Mouse (Mus musculus) adrenal gland, postnatal 14 days (tissue): ENCODE results near the gene Tekt3. TPM values are rescaled to one million over a fixed set of nuclear protein-coding genes. Genes with fewer than 3 reads are reported as not detected.

Experiments
- DNase-seq: peaks from one replicate; pipeline ENCODE4 v3.0.0; 2021; ENCODE audit warnings: mixed read lengths
- total RNA-seq: library from RNA; stranded (reverse); gene quantifications from 2 replicates; pipeline ENCODE4 v1.2.3, GENCODE M21; 2021

The Tekt3 gene
- total RNA-seq, 1 experiment from 2014 or later: not detected

DNA sequence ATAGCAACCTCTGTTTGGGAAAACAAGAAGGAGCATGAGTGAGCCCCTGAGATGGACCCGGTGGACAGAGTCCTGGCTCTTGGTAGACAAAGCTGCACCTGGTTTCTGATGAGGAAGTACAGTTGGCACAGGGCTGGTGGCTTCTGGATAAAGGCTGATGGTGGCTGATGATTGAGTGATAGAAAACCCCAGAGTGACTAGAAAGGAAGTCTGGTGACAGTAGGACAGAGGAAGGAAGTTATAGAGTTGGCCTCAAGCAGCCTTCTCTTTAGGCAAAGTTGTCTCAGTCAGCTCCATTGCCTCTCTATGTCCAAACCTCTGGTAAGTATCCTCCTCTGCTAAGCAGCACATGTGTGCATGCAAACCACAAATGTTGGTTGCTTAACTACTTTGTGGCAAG, 1.5 kb upstream of the Tekt3 start:
- DNase-seq: no peak

DNA sequence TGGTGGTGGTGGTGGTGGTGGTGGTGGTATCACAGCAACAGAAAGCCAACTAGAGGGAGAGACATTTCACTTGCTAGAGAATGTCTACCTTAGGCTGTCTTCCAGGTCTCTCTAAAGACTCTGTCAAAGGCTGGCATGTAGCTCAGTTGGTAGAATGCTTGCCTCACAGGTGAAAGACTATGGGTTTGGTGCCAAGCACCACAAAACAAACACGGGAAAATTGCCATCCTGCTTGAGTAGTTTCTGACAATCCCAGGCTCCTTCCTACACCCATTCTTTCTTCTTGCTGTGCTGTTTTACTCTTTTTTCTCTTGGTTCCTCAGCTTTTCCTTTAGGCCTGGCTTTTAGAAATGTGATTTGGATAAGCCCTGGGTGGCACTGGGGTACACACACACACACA, 5.1 kb downstream of the Tekt3 start:
- DNase-seq: no peak

DNA sequence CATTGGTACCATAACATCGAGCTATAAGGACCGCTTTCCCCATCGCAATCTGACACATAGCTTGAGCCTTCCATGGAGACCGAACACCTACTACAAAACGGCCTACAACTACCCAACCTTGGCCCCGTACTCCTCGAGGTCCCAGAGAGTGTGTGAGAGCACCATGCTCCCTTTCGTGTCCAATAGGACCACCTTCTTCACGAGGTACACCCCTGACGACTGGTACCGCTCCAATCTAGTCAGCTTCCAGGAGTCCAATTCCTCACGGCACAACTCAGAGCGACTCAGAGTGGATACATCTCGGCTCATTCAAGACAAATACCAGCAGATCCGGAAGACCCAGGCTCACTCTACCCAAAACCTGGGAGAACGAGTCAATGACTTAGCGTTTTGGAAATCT, 8.6 kb downstream of the Tekt3 start:
- DNase-seq: no peak

DNA sequence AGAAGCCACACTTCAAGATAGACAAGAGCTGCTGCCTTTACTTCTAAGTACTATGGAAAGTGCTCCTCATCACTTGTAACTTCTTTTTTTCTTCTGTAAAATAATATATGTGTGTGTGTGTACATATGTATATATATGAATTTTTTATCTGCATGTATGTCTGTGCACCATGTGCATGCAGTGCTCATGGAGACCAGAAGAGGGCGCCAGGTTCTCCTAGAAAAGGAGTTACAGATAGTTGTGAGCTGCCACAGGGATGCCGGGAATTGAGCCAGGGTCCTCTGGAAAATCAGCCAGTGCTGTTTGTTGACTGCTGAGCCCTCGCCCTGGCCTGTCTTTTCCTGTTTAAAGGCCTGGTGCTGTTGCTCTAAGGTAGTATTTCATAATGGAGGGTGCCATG, 23.1 kb downstream of the Tekt3 start:
- no peak for DNase-seq

DNA sequence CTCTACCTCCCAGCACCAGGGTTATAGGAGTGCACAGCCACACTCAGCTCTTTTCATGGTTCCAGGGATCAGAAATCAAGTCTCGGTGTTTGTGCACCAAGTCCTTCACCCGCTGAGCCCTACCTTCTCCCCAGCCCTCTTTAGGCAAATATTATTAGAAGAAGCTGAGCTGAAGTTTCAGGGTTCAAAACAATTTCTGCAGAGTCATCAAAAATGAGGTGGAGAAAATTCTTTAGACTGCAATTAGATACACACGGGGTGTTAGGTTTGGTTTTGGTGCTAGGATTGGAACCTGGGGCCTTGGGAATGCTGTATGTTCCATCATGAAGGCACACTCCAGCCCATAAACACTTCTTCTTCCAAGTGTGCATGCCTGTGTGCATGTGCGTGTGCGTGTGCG, 27.2 kb downstream of the Tekt3 start:
- DNase-seq: no peak

DNA sequence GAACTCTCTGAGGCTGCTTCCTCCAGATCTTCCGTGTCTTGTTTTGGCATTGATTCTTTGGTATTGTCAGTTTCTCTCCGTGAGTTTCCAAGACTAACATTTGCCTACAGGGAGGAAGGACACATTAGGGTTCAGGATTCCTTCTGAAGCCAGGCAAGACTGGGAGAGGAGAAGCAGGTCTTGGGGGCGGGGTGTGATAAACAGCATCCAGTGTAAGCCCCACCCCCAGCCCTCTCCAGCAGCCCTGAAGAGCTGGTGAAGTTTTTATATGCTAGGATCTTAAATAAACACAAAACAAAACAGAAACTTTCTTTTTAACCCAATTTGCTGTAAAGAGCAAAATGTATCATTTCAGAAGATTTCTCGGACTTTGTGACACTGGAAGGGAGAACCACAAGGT, 28.8 kb downstream of the Tekt3 start:
- no peak for DNase-seq

DNA sequence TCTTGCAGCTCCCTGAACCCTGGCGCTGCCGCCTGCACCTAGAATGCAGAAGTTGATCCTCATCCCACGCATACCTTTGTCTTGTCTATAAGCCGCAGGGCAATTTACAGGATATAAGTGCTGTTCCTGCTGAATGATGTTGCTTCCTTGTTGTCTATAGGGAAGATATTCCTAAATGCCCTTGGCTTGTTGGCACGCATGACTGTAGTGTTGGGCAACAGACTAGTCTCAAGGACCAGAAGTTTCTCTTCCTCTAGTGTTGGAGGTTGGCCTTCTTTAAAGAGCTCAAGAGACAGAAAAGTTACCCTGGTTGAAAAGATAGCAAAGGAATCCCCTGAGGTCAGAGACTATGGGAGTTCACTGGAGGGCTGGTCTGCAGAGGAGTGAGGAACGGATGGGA, 29.5 kb downstream of the Tekt3 start:
- DNase-seq: peak; percentile 26

DNA sequence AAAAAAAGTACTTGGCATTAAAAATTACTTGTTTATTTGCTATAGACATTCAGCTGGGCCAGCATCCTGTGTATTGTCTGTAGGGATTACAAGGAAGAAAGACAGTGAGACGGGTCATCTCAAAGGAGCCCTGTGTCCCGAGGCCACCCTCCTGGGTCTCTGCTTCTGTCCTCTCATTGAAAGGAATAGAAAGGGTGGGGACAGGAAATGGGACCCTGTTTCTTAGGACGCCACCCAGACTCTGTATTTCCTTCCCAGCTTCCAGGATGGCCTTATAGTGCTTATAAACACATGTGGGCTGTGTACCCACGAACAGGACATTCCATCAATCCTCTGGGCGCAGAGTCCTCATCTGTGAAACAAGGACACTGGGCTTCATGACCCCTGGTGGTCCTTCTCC, 30.8 kb downstream of the Tekt3 start:
- no peak for DNase-seq

DNA sequence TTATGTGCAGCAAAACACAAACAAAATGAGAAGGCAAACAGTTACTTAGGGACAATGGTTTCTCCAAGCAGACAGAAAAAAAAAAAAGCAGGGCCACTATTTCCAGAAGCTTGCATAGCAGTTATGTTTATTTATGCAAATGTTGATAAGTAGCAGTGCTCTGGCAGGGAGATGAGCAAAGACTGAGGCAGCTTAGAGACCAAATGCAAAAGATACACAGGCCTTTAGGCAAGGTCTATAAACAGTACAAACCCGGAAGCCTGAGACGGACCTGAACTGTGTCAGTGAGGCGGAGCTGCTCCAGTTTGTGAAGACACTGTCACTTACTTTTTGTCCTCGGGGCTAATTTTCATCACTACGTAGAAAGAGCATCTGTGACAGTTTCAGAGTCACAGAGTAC, 32.1 kb downstream of the Tekt3 start:
- DNase-seq: no peak

DNA sequence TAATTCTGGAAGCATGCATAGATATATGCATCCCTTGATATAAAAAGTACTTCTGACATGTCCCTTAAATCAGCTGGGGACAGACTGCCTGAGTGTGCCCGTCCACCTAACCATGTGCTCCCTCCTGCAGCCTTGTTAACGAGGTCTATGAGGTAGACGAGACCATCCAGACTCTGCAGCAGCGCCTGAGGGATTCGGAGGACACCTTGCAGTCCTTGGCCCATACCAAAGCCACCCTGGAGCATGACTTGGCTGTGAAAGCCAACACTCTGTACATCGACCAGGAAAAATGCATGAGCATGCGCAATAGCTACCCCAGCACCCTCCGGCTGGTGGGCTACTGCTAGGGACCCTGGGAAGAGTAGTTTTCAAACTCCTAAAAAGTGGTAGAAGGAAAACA, 33.0 kb downstream of the Tekt3 start:
- DNase-seq: no peak

DNA sequence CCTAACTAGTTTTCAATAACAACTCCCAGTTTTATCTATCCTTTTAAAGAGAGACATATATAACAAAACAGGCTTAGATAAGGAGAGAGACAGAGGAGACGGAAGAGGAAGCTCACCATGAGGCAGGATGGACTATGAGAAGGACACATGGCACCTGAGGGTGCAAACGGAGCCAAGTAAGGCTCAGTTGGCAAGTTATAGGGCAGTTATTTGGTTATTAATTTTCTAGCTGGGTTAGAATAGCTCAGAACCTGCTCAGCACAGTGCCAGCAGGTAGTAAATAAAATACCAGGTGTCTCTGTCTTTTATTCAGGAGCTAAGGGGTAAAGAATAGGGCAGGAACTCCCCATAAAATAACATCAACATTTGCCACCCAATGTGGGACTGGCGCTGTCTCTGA, 36.6 kb downstream of the Tekt3 start:
- DNase-seq: no peak

DNA sequence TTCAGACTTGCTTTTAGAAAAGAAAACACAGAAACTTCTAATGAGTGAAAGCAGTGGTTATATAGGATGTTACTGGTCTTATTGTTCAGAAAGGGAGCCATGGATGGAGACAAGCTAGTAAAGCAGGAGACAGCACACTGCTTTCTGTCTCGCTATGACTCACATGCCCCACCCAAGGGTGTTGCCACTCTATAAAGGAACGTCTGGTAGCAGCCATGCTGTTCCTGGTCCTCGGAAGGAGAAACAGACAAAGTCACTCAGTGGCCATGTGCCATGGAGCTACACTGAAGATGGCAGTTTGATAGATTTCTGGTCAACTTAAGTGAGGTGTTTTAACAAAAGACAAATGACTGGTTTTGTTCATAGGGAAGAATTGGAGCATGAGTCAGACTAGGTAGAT, 37.9 kb downstream of the Tekt3 start:
- DNase-seq: no peak

DNA sequence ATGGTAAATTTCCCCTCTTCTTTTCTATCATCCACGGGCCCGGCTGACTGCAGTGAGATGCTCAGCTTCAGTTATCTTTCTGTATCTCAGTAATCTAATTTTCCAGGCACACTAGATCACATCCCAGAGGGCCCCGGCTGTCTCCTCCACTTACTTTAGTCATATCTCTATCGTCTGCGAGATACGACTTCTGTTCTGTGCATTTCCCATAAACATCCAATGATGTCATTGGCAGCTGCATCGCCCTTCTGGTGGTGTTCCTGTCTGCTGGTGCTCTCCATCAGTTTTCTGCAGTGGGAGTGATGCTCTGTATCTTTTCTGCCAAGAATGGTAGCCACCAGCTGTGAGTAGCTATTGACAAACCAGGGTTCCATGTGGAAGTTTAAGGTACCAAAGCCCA, 41.8 kb downstream of the Tekt3 start:
- no peak for DNase-seq

DNA sequence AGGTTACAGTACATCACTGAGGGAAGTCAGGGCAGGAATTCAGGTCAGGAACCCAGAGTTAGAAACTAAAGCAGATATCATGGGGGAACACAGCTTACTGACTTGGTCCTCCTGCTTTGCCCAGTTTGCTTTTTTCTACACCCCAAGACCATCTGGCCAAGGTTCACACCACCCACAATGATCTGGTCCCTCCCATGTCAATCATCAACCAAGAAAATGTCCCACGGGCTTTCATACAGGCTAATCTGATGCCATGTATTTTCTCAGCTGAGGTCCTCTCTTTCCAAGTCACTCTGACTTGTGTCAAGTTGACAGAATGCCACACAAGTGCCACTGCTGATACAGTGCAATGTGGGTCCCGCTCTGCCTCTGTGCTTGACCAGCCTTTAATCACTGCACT, 42.6 kb downstream of the Tekt3 start:
- no peak for DNase-seq

DNA sequence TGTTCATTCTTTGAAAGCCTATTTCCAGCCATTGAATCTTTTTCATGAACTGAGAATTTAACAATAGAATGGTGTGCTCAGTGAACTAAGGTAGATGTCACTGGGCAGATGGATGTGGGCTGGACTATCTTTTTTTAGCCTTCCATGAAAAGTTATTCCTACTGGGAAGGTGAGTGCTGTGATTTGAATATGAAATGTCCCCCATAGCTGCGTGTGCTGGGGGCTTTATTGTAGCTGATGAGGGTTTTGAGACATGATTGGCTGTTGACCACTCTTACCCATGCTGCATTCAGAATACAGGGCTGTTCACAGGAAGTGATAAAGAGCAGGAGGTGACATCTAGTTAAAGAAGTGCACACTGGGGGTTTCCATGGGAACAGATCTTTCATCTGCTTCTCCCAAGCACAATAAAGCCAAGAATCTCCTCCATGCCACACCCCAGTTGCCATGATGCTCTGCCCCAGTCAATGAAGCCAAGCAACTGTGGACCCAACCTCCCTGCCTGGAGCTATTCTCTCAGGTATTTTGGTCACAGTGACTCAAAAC, 47.8 kb downstream of the Tekt3 start:
- DNase-seq: no peak

DNA sequence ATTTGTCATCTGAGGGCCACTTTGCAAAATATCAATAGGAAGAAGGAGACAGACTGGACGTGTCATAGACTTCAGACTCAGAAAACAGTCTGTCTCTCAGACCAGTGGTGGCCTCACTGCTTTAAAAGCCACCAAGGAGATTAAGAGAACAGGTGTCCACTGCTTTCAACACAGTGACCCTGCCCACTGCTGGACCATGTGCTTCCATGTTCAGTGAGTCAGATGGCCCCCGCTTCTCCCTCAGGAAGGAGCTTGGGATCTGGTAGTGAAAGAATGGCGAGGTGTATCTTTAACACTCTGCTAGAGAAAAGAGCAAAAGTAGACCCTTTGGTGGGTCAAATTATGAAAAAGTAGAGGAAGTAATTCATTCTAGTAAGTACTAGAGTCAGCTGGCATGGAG, 48.9 kb downstream of the Tekt3 start:
- DNase-seq: no peak

DNA sequence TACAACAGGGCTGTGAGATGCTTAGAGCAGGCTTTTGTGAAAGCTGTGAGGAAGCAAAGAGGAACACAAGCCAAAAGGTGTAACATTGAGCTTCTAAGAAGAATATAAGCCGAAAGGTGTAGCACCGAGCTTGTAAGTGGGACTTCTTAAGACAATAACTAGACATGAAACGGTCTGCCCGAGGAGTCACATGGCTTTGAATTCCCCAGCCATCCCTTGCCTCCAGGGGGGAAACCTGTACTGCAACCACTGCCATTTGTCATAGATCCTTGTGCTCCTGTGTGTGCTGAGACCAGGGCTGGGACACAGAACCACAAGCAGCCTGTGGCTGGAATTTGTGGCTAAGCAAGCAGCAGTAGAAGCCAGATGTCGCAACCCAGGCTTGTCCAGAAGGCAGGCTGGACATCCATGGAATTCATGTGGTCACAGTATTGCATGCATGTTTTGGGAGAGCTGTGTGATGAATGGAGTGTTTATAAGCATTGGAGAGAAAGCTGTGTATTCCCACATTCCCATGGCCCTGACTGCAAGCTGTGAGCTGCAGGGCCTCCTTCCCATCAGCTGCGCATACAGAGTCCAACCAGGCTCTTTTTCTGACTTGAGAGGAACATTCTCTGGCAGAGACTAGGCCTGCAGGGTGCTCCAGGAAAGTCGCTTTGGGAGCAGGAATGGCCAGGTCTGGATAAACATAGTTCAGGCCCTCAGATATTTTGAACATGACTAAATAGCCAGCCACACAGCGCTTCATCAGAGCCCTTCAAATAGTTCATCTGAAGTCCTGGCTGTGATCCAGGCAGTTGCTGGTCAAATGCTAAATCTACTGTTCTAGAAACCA, 53.6 kb downstream of the Tekt3 start:
- peak; percentile 42 for DNase-seq

DNA sequence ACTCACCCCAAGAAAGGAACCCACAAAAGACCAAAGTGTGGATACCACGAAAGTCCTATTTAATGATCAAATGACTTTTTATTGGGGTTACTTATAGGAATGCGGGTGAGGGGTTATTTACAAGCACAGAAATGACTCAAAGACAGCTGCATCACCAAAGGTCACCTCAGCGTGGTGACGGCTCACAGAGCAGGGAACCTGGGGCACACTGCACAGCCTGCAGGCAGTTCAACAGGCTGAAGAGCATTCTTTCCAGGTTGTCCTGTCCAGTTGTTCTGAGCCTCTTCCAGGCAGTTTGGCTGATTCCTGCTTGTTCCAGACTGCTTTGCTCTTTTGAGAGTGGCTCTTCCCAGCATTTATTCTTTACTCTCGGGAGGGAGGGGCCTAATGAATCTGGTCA, 55.2 kb downstream of the Tekt3 start:
- no peak for DNase-seq

DNA sequence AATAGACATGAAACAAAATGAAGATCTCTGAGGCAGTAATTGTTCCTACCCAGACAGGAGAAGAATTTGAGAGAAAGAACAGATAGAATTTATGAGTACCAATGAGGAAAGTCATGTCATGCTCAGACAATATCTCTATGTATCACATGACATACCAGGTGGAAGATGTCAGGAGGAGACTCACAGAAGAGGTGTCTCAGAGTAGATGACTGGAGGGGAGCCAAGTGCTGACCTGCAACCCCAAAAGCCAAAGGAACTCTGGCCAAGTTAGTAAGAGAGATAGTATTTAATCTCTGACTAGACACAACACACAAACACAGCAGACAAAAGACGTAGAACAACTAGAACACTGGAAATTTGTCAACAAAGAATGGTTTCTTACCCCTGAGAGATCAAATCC, 55.8 kb downstream of the Tekt3 start:
- DNase-seq: no peak

DNA sequence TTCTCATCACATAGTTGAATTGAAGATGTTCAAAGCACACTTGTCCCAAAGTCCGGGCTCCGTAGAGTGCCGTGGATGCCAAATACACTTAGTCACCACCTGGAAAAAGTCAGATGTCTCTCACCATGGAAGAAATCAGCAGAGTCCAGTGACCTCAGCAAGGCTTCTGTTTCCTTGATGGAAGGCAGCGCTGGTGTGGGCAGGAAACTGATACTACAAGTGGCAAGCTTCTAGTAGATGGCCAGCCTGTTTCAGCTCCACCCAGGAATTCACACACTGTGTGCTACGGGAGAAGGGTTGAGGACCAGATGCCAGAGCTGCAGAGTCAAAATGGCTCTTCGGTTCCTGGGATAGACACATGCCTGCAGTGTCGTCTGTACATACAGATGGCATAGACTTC, 58.3 kb downstream of the Tekt3 start:
- DNase-seq: no peak

DNA sequence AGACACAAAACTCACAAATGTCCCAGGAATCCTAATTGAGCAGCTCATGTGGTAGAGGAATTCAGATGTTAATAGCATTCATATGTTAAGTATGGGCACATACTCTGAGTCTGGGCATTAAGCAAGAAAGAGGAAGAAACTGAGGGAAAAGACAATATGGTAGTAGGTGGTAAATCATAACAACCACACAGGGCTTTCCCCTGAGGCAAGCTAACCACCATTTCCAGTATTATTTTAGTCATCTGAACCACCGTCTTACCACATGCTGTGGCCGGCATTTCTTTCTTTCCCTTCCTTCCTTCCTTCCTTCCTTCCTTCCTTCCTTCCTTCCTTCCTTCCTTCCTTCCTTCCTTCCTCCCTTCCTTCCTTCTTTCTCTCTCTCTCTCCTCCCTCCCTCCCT, 60.8 kb downstream of the Tekt3 start:
- DNase-seq: no peak

DNA sequence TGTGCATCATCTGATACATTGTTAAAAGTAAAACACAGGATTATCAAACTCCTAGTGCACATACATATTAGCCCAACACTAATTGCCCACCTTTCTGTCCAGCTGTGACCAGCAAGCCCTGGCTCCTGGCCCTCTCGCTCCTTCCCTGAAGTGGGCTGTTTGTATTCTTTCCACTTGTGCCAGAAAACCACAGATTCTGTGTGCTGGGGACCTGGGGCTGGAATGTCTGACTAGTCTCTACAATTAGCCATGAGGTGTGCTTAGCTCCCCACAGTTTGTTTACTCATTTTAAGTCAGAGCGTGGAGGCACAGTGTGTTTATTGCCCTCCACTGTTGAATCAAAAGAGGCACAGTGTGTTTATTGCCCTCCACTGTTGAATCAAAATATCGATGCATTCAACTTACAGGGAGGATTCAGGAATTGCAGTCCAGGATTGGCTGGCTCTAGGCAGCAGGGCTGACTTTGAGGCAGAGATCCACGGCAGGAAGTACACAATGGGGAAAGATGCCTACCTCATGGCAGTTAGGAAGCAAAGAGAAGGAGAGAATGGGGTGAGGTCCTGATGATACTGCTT, 61.4 kb downstream of the Tekt3 start:
- no peak for DNase-seq

DNA sequence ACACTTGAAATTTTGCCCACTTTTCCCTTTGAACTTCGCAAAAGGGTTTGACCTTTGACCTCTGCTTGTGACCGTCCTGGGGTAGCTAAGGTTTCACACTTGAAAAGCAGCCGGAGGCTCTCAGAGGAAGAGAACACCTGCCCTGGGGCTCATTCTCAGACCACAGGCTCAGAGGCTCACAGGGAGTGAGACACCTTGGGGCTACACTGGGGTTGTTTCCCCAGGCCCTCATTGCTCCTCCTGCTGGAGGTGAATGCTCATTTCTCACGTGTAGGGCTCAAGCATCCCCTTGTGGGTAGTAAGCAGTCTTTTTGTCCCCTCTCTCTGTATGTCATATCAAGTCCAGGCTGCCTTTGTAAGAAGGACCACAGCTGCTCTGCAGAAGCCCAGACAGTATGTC, 62.9 kb downstream of the Tekt3 start:
- DNase-seq: no peak

DNA sequence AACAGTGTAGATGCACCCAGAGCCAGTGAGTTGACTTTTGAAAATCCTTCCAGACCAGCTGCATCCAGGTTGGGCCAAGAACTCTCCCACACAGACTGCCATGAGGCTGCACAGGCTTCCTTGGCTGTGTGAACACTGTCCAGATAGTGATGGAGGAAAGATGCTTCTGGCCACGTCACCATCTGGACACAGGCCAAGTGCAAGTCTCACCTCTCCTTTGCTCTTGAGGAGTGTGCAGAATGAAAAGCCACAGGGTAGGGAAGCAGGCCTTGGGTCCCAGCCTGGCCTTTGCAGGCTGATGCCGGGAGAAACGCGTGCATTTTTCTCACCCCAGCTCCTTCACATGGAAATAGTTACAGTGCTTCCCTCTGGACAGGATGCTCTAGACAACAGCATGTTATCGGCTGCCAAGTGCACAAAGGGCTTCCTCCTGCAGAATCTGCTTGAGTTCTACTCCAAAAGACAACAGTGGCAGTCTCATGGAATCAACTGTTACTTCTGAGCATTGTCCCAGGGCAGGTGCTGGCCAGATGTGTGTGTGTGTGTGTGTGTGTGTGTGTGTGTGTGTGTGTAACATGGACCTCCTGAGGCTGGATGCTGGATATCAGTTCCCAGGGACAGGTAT, 64.5 kb downstream of the Tekt3 start:
- DNase-seq: peak; percentile 12
